Mouse (Mus musculus): ENCODE data around the gene Ice1.

DNA sequence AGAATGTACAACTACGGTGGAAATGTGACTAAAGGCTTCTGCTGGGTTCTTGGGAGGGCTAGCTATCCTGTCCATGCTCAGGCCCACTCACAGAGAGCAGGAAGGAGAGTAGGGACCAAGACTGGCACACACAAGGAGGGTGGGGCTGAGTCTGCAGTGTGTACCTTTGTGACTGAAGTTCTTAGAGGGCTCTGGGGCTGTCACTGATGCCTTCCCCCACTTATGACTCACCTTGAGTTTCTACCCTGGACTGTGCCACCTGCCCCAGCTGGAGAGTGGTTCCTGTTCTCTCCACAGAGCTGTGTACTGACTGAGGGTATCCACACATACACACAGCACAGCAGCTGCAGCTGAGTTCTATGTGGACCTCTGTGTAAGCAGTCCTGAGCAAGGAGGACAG, 63.2 kb downstream of the Ice1 start:
- TF ChIP-seq CTCF (IDR thresholded peaks at IDR 0.05; ENCODE audit: low read depth, low read length): no peak
- TF ChIP-seq GATA1 (IDR thresholded peaks at IDR 0.05; ENCODE audit: borderline replicate concordance, low read length): no peak
